Mouse (Mus musculus) ES-Bruce4 (cell line): Measurements from ENCODE around the gene Mrgpra2b.

Source experiments
- CTCF ChIP-seq: IDR thresholded peaks from one replicate; pipeline ENCODE4 v1.8.1; 2011; ENCODE audit warnings: low read depth, low read length
- EP300 ChIP-seq: IDR thresholded peaks from 2 replicates; pipeline ENCODE4 v1.6.1; 2011; ENCODE audit warnings: low read depth, low read length; ENCODE audit not compliant: insufficient read depth

- no peak for TF ChIP-seq CTCF
- no peak for TF ChIP-seq EP300
Observed at GRCm38 (mm10) chr7:47516379-47516778, 12.3 kb downstream of the Mrgpra2b start.
